Mouse (Mus musculus) neural tube, embryonic 15.5 days (tissue): Measurements from ENCODE around the gene Pou3f3. TPM values are rescaled to one million over a fixed set of nuclear protein-coding genes. Genes with fewer than 3 reads are reported as not detected.

ENCODE experiments used
- ATAC-seq: fragments of 200-750 bp; cut with Nextera tagmentation; 2 replicates; pipeline ENCODE4 v1.8.0; 2017; ENCODE audit warnings: mild to moderate bottlenecking, moderate TSS enrichment, moderate library complexity; ENCODE audit not compliant: low FRiP score
- H3K27ac ChIP-seq: fragments of 300-500 bp; sonication (generic); replicated peaks from 2 replicates; pipeline ENCODE4 v1.5.1; 2015; ENCODE audit warnings: mild to moderate bottlenecking, inconsistent platforms
- H3K27me3 ChIP-seq: fragments of 300-500 bp; sonication (generic); replicated peaks from 2 replicates; pipeline ENCODE4 v1.6.1; 2015; ENCODE audit warnings: inconsistent platforms
- H3K36me3 ChIP-seq: fragments of 300-500 bp; sonication (generic); 2 replicates; pipeline ENCODE4 v1.6.1; 2015; ENCODE audit warnings: inconsistent platforms
- H3K4me1 ChIP-seq: fragments of 300-500 bp; sonication (generic); 2 replicates; pipeline ENCODE4 v1.6.1; 2015; ENCODE audit warnings: inconsistent platforms
- H3K4me2 ChIP-seq: fragments of 300-500 bp; sonication (generic); 2 replicates; pipeline ENCODE4 v1.6.1; 2015; ENCODE audit warnings: inconsistent platforms, mild to moderate bottlenecking, moderate library complexity
- H3K4me3 ChIP-seq: fragments of 300-500 bp; sonication (generic); replicated peaks from 2 replicates; pipeline ENCODE4 v1.5.1; 2015; ENCODE audit warnings: mild to moderate bottlenecking, inconsistent platforms
- H3K9ac ChIP-seq: fragments of 300-500 bp; sonication (generic); replicated peaks from 2 replicates; pipeline ENCODE4 v1.6.1; 2015; ENCODE audit warnings: mild to moderate bottlenecking, inconsistent platforms
- H3K9me3 ChIP-seq: fragments of 300-500 bp; sonication (generic); replicated peaks from 2 replicates; pipeline ENCODE4 v1.6.1; 2016; ENCODE audit warnings: inconsistent platforms
- WGBS: fragments of 180-500 bp; shearing (Covaris S2); methylation state at CpG from one replicate; pipeline ENCODE4 v1.1.7; 2015; ENCODE audit warnings: mixed read lengths; 5-methylcytosine and 5-hydroxymethylcytosine counted together
- polyA plus RNA-seq: library from polyadenylated mRNA; unstranded; fragments of >200 nt; fragmentation: Nextera tagmentation; extraction: Ambion mirVana; gene quantifications from 2 replicates; pipeline ENCODE4 v1.2.1, GENCODE M21; 2015

The Pou3f3 gene
- polyA plus RNA-seq, 1 experiment from 2014 or later: 9.5 TPM

DNA sequence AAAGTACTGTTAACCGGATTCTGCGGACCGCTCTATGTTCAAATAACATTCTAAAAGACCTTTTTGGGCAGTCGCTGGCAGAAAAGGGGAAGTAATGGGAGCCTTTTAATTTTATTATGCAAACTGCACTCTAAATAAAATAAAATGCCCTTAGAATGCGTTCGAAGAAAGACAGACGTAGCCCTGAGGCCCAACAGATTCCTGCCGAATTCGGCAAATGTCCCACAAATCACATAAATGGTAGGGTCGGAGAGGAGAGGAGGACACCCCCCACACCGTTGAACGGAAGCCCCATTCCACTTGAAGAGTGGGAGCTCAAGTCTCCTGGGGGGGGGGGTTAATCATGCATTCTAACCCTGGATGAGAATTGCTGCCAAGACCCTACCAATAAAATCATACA, 8.3 kb upstream of the Pou3f3 start:
- H3K27ac ChIP-seq: peak overlapping the region; percentile 93
- no peaks in the 10 kb centered on the region for H3K9me3 ChIP-seq
- no peaks in the 10 kb centered on the region for H3K27me3 ChIP-seq
- 6% methylated on average over 12 of the region's 12 CpGs for WGBS
- H3K4me1 ChIP-seq: peaks cover 69% of the 10 kb centered on the region
- H3K9ac ChIP-seq: peak overlapping the region; percentile 65
- H3K36me3 ChIP-seq: no peaks in the 10 kb centered on the region
- ATAC-seq: no peak
- peak overlapping the region; percentile 56 for H3K4me3 ChIP-seq
- peak overlapping the region; percentile 93 for H3K4me2 ChIP-seq

DNA sequence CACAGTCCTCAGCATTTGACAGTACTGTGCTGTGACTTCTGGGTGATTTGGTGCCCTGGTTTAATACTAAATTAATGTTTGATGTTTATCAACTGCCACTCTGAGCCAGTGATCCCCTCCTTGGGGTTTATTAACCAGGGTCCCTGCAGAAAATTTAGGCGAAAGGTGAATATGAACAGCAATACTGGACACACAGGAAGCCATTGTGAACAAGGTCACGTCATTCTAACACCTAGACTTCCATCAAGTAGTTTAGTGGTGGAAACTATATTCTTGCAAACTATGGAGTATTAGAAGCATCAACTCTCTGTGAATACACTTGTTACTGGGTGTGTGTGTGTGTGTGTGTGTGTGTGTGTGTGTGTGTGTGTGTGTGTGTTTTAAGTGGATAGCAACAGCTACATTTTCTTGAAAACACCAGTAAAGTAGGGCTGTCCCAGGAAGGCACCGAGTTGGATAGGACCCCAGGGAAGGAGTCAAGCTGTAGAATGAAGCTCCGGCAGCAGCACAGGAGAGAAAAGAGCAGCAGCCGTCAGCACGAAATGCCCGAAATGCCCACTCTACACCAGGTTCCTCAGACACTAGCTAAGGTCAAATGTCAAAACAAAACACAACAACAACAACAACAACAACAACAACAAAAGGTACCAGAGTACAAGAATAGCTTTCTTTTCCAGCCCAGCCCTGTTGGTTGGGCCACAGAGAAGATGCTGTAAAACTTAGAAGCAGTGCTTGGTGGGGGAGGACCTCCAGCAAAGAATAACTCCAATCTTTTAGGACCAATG, 7.6 kb upstream of the Pou3f3 start:
- Histone ChIP-seq H3K4me3 (no peak overlapping the region; the same call in 1 of the 2 replicates), H3K4me2 (peak overlapping the region; percentile 93), H3K4me1 (peaks cover 70% of the 10 kb centered on the region), H3K27me3 (no peaks in the 10 kb centered on the region), H3K9me3 (no peaks in the 10 kb centered on the region), H3K27ac (peak overlapping the region; percentile 93), H3K9ac (no peak overlapping the region), H3K36me3 (no peaks in the 10 kb centered on the region)
- no peak for ATAC-seq
- WGBS: 18% methylated on average over 7 of the region's 7 CpGs

DNA sequence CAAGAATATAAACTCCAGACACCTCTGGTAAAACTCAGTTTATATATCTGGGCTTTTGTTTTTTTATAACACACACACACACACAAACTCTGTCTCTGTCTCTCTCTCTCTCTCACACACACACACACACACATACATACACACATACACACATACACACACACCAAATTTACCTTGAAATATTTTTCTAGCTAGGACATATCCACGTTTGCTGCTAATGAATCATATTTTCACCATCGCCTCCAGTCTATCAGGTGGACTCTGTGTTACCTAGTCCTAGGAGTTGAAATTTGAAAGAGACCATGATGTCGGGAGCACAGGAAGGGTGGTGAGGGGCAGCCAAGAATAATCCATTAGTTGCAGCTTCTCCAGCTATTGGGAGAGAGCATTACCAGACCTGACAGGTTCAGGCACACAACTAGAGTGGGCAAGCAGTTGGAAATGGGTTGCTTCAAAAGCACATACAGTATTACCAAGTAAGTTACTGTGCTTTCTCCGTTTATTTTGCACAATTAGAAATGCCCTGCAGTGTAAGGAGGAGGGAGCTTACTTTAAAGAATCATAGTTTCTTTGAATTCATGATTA, 6.9 kb upstream of the Pou3f3 start:
- Histone ChIP-seq H3K4me3 (0 out of 2 replicates have a peak overlapping the region, but pooled peaks have one; percentile 5), H3K27me3 (no peaks in the 10 kb centered on the region), H3K4me1 (peaks cover 75% of the 10 kb centered on the region), H3K27ac (0 out of 2 replicates have a peak overlapping the region, but pooled peaks have one; percentile 49), H3K9me3 (no peaks in the 10 kb centered on the region), H3K9ac (no peak overlapping the region; the same call in 1 of the 2 replicates), H3K36me3 (no peaks in the 10 kb centered on the region), H3K4me2 (peak overlapping the region; percentile 93)
- no peak for ATAC-seq
- WGBS: 9% methylated on average over 4 of the region's 4 CpGs

DNA sequence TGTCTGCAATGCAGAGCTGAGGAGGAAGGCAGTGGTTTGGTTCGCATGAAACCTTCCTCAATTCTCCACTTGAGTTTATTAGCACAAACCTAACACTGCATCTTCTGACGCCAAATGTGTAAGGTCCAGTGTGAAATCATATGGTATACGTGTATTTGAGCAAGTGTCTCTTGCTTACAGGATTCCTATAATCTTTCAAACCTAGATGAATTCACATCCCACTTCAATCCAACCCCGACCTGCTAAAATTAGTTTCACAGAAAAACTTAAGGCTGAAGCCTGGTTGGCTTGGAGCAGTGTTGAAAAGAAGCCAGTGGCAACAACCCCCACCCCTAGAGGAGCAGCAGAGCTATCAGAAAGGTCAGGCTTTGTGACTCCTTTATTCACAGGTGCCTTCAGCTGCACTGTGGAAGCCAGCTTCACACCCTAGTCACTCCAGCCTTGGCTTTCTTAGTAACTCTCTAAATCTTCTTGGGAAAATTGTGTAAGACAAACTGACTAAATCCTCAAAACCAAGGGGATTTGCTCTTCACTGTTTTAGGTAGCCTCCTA, 5.5 kb upstream of the Pou3f3 start:
- Histone ChIP-seq H3K4me1 (peaks cover 64% of the 10 kb centered on the region), H3K36me3 (no peaks in the 10 kb centered on the region)
- WGBS: 29% methylated on average over 4 of the region's 4 CpGs

GRCm38 (mm10) chr1:42691202-42692170, 4.1 kb upstream of the Pou3f3 start:
- H3K4me1 ChIP-seq: peaks cover 55% of the 10 kb centered on the region
- H3K27me3 ChIP-seq: no peaks in the 10 kb centered on the region
- peak overlapping the region; percentile 93 for H3K4me2 ChIP-seq
- H3K27ac ChIP-seq: peak overlapping the region; percentile 95
- no peak; the same call in 1 of the 2 replicates for ATAC-seq
- peak overlapping the region; percentile 40; the same call in 1 of the 2 replicates for H3K9ac ChIP-seq
- 1% methylated on average over 9 of the region's 9 CpGs for WGBS
- no peaks in the 10 kb centered on the region for H3K36me3 ChIP-seq
- no peaks in the 10 kb centered on the region for H3K9me3 ChIP-seq
- peak overlapping the region; percentile 66 for H3K4me3 ChIP-seq

More for the DNA sequence above, 5.5 kb upstream of the Pou3f3 start:
- H3K4me2 ChIP-seq: peak overlapping the region; percentile 93
- H3K4me3 ChIP-seq: peak overlapping the region; percentile 4; the same call in 1 of the 2 replicates
- no peak for ATAC-seq
- no peaks in the 10 kb centered on the region for H3K9me3 ChIP-seq
- peak overlapping the region; percentile 54 for H3K27ac ChIP-seq
- no peaks in the 10 kb centered on the region for H3K27me3 ChIP-seq
- H3K9ac ChIP-seq: 0 out of 2 replicates have a peak overlapping the region, but pooled peaks have one; percentile 17

DNA sequence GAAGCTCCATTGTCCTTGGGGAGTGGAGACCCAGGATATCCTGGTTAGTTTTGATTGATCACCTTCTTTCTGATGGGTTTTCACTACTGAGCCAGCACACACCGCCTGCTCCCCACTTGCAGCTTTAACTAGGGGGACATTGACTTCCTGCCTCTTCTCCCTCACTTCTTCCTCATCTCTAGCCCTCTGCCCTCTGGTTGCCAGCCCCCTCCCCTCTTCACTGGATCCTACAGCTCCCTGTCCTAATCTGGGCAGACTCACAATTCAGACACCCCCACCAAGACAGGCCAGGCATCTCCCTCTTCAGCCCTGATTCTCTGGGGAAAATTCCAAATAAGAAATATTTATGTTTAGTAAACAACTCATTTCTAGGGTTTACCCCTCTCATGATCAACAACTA, 3.3 kb upstream of the Pou3f3 start:
- H3K36me3 ChIP-seq: no peaks in the 10 kb centered on the region
- H3K27me3 ChIP-seq: no peaks in the 10 kb centered on the region
- no peaks in the 10 kb centered on the region for H3K9me3 ChIP-seq
- no peak for ATAC-seq
- H3K4me1 ChIP-seq: peaks cover 49% of the 10 kb centered on the region
- 18% methylated on average over 1 of the region's 1 CpGs for WGBS
- peak overlapping the region; percentile 78 for H3K4me2 ChIP-seq
- H3K4me3 ChIP-seq: peak overlapping the region; percentile 66
- H3K27ac ChIP-seq: peak overlapping the region; percentile 95
- peak overlapping the region; percentile 40; the same call in 1 of the 2 replicates for H3K9ac ChIP-seq

GRCm38 (mm10) chr1:42693101-42693715, 2.4 kb upstream of the Pou3f3 start:
- under 1% methylated on average over 21 of the region's 21 CpGs for WGBS
- ATAC-seq: no peak

GRCm38 (mm10) chr1:42693852-42694251, 1.7 kb upstream of the Pou3f3 start:
- no peaks in the 10 kb centered on the region for H3K27me3 ChIP-seq
- H3K4me2 ChIP-seq: peak overlapping the region; percentile 78
- peaks cover 44% of the 10 kb centered on the region for H3K4me1 ChIP-seq
- peak overlapping the region; percentile 55 for H3K9ac ChIP-seq
- H3K27ac ChIP-seq: peak overlapping the region; percentile 95
- H3K4me3 ChIP-seq: peak overlapping the region; percentile 66
- H3K36me3 ChIP-seq: no peaks in the 10 kb centered on the region
- 0% methylated on average over 22 of the region's 22 CpGs for WGBS
- H3K9me3 ChIP-seq: no peaks in the 10 kb centered on the region
- peak; percentile 6; the same call in 1 of the 2 replicates for ATAC-seq

More at GRCm38 (mm10) chr1:42693101-42693715, 2.4 kb upstream of the Pou3f3 start:
- Histone ChIP-seq H3K4me1 (peaks cover 44% of the 10 kb centered on the region), H3K9me3 (no peaks in the 10 kb centered on the region), H3K27me3 (no peaks in the 10 kb centered on the region), H3K4me3 (peak overlapping the region; percentile 66), H3K9ac (peak overlapping the region; percentile 55), H3K36me3 (no peaks in the 10 kb centered on the region), H3K27ac (peak overlapping the region; percentile 95), H3K4me2 (peak overlapping the region; percentile 78)

DNA sequence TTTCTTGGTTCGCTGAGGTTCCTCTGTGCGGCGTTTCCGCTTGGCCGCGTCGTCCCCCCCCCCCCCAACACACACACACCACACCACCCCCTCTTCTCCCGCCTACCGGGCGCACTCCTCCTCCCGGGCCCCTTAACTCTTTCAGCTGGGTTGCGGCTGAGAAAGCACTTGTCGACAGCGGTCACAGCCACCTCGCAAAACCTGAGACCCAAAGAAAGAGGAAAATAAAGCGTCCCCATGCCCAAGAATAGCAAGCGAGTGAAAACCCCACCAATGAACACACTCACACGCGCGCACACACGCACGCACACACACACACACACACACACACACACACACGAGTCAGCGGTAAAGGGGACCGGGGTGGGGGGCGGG, 1.3 kb upstream of the Pou3f3 start:
- Histone ChIP-seq H3K4me2 (peak overlapping the region; percentile 78), H3K27ac (peak overlapping the region; percentile 95), H3K9ac (peak overlapping the region; percentile 55), H3K36me3 (no peaks in the 10 kb centered on the region), H3K4me3 (peak overlapping the region; percentile 66), H3K4me1 (peaks cover 44% of the 10 kb centered on the region), H3K27me3 (no peaks in the 10 kb centered on the region), H3K9me3 (no peaks in the 10 kb centered on the region)
- peak; percentile 52 for ATAC-seq
- under 1% methylated on average over 23 of the region's 26 CpGs for WGBS

DNA sequence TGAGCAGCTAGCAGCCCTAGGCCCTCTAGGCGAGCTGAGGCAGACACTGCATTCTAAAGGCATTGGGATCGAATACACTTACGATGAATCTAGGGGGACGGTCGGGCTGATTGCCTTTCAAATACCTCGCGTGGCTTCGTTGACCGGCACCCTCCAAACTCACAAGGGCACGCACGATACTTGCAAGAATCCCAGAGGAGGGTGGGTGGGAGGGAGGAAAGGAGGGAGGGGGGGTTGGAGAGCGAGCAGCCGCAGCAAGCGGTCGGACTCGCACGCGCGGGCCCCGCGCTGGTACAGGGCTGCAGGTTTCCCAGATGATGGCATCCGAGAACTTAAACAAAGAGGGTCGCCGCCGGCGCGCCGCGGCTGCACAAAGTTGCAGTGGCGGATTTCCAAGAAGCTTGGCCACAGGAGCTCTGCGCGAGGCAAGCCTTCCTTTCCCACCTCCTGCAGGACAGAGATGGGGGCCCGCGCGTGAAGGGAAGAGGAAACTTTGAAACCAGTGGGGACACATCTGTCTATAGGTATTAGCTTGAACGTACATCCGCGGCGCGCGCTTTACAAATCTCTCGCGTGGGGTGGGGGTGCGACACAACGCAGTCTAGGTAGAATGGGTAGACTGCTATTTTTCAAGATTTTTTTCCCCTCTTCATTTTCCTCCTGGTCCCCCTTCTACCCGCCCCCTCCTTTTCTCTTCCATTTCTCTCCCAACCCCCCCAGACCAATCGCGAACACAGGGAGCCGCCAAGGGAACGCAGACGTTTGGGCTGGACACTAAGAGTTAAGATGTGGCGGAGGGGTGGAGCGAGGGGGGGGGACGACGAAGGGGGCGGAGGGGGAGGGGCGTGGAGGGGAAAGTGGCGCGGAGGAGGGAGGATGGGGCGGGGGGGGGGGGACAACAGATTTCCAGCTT, 647 bp upstream of the Pou3f3 start:
- WGBS: under 1% methylated on average over 53 of the region's 60 CpGs
- H3K27ac ChIP-seq: peak overlapping the region; percentile 95
- no peaks in the 10 kb centered on the region for H3K9me3 ChIP-seq
- H3K36me3 ChIP-seq: no peaks in the 10 kb centered on the region
- H3K27me3 ChIP-seq: no peaks in the 10 kb centered on the region
- peak overlapping the region; percentile 66 for H3K4me3 ChIP-seq
- peaks cover 43% of the 10 kb centered on the region for H3K4me1 ChIP-seq
- peak overlapping the region; percentile 55 for H3K9ac ChIP-seq
- ATAC-seq: peak; percentile 63
- H3K4me2 ChIP-seq: peak overlapping the region; percentile 78
